Mouse (Mus musculus) C2C12 (cell line): Measurements from ENCODE around the gene Ccdc190.

Experiments
- CEBPB ChIP-seq: IDR thresholded peaks from one replicate; pipeline ENCODE4 v1.6.1; 2011; ENCODE audit warnings: low read depth, mild to moderate bottlenecking, control low read depth, moderate library complexity
- CTCF ChIP-seq: IDR thresholded peaks from one replicate; pipeline ENCODE4 v1.5.1; 2011; ENCODE audit not compliant: control insufficient read depth, insufficient read depth, insufficient read length
- MAX ChIP-seq: IDR thresholded peaks from one replicate; pipeline ENCODE4 v1.6.1; 2011; ENCODE audit warnings: mild to moderate bottlenecking, control low read depth
- MYOD1 ChIP-seq: IDR thresholded peaks from one replicate; pipeline ENCODE4 v1.6.1; 2011; ENCODE audit warnings: low read depth; ENCODE audit not compliant: control insufficient read depth, insufficient read length
- MYOG ChIP-seq: IDR thresholded peaks from one replicate; pipeline ENCODE4 v1.6.1; 2011; ENCODE audit not compliant: control insufficient read depth, insufficient read length; ENCODE audit errors: extremely low read depth
- USF1 ChIP-seq: IDR thresholded peaks from one replicate; pipeline ENCODE4 v1.6.1; 2011; ENCODE audit warnings: low read depth, mild to moderate bottlenecking, control low read depth, moderate library complexity

- TF ChIP-seq CTCF (no peak), MAX (no peak), MYOG (no peak), CEBPB (no peak), USF1 (no peak), MYOD1 (no peak)
These were observed 11.2 kb upstream of the Ccdc190 start for GRCm38 (mm10) chr1:169917115-169917796.
